Mouse (Mus musculus) CD8-positive naive resting alpha-beta T cell, adult 2 months (primary cell): ENCODE data around the gene Stac3.
A peak's percentile ranks its signal among the peaks of the same experiment; 100 is the strongest.

Source experiments
- DNase-seq, 2 experiments: peaks; one replicate each; pipeline ENCODE4 v3.0.0; 2022; ENCODE audit warnings: low read depth in 2 of 2, low spot score in 2 of 2

Stac3 gene

GRCm38 (mm10) chr10:127522088-127522581 is 20.6 kb downstream of the Stac3 start, which contains the start of gene Shmt2:
Gene Shmt2, minus strand, starts transcription at chr10:127522444.
- DNase-seq = peak; percentile 79 to 83

- DNase-seq = no peak
Measured at GRCm38 (mm10) chr10:127524646-127525255, 23.3 kb downstream of the Stac3 start.

GRCm38 (mm10) chr10:127526048-127526447 is 24.6 kb downstream of the Stac3 start:
- peak in 1 of 2 experiments; percentile 30 for DNase-seq

- DNase-seq = no peak
Measured at GRCm38 (mm10) chr10:127526681-127527080, 25.2 kb downstream of the Stac3 start.

GRCm38 (mm10) chr10:127527481-127527880 is 26.0 kb downstream of the Stac3 start:
- no peak for DNase-seq

GRCm38 (mm10) chr10:127530945-127531344 is 29.5 kb downstream of the Stac3 start:
- DNase-seq = no peak

- DNase-seq = no peak
Measured at GRCm38 (mm10) chr10:127531548-127531947, 30.1 kb downstream of the Stac3 start.

- no peak for DNase-seq
Measured at GRCm38 (mm10) chr10:127534036-127534928, 32.8 kb downstream of the Stac3 start, which contains the start of gene Nxph4. Gene Nxph4, minus strand, starts transcription at chr10:127534559.

GRCm38 (mm10) chr10:127534929-127535384 is 33.5 kb downstream of the Stac3 start:
- no peak for DNase-seq

- DNase-seq = peak in 1 of 2 experiments; percentile 45
Measured at GRCm38 (mm10) chr10:127536586-127537314, 35.3 kb downstream of the Stac3 start.

- DNase-seq = peak; percentile 57 to 64
Measured at GRCm38 (mm10) chr10:127537854-127538583, 36.5 kb downstream of the Stac3 start.

- no peak for DNase-seq
Measured at GRCm38 (mm10) chr10:127541510-127541909, 40.0 kb downstream of the Stac3 start.

GRCm38 (mm10) chr10:127542084-127542483 is 40.6 kb downstream of the Stac3 start:
- DNase-seq = no peak

- no peak for DNase-seq
Measured at GRCm38 (mm10) chr10:127542720-127543119, 41.2 kb downstream of the Stac3 start.

GRCm38 (mm10) chr10:127543916-127544315 is 42.4 kb downstream of the Stac3 start:
- DNase-seq = no peak

- DNase-seq = no peak
Measured at GRCm38 (mm10) chr10:127544375-127544774, 42.9 kb downstream of the Stac3 start.

- no peak for DNase-seq
Measured at GRCm38 (mm10) chr10:127546505-127546904, 45.0 kb downstream of the Stac3 start.

GRCm38 (mm10) chr10:127548236-127548635 is 46.8 kb downstream of the Stac3 start:
- no peak for DNase-seq

- DNase-seq = no peak
Measured at GRCm38 (mm10) chr10:127549892-127550291, 48.4 kb downstream of the Stac3 start.

- DNase-seq = no peak
Measured at GRCm38 (mm10) chr10:127555703-127556102, 54.2 kb downstream of the Stac3 start.
